Mouse (Mus musculus): ENCODE results near the gene Sbk2.

DNA sequence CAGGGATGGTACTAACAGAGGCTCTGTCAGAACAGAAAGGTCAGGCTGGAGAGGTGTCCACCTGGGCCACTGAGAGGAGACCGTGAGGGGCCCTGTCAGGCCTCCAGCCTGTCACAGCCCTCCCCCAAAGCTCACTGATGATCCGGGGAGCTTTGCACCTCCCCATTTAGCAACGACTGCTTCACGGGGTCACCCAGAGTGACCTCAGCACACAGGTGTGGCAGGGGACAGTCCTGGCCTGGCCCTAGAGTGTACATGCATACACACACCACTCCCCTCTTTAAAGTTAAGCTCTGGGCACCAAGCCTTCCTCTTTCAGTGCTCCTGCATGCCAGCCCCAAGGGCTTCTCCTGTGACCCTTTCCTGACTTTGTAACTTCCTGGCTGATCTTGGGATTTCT lies 11.2 kb upstream of the Sbk2 start:
- TF ChIP-seq TCF12 (IDR thresholded peaks at IDR 0.05; ENCODE audit: low read depth, low read length) (no peak), POLR2A (IDR thresholded peaks at IDR 0.05; ENCODE audit: low read depth, low read length) (no peak), CTCF (conservative IDR thresholded peaks at IDR 0.05 in 1 of 2, IDR thresholded peaks at IDR 0.05 in 1 of 2; ENCODE audit: low read depth in 2 of 2, low read length in 2 of 2) (no peak), USF1 (IDR thresholded peaks at IDR 0.05; ENCODE audit: low read depth, low read length) (no peak), BHLHE40 (IDR thresholded peaks at IDR 0.05; ENCODE audit: low read depth, low read length) (no peak), NELFE (IDR thresholded peaks at IDR 0.05; ENCODE audit: low read depth, low read length) (no peak), JUN (IDR thresholded peaks at IDR 0.05; ENCODE audit: insufficient read depth, low read depth, low read length) (no peak), MAX (IDR thresholded peaks at IDR 0.05; ENCODE audit: low read length) (no peak), SIN3A (IDR thresholded peaks at IDR 0.05; ENCODE audit: low read length) (no peak), POLR2AphosphoS2 (IDR thresholded peaks at IDR 0.05; ENCODE audit: low read depth, low read length) (no peak), EP300 (IDR thresholded peaks at IDR 0.05; ENCODE audit: low read length) (no peak), ZNF384 (IDR thresholded peaks at IDR 0.05; ENCODE audit: low read depth, low read length) (no peak), RAD21 (IDR thresholded peaks at IDR 0.05; ENCODE audit: low read depth, low read length) (no peak), MYC (IDR thresholded peaks at IDR 0.05; ENCODE audit: low read depth, low read length) (no peak)
